Comparison of ENCODE assay signal across 23 mouse cellular contexts in the genomic region with DNA sequence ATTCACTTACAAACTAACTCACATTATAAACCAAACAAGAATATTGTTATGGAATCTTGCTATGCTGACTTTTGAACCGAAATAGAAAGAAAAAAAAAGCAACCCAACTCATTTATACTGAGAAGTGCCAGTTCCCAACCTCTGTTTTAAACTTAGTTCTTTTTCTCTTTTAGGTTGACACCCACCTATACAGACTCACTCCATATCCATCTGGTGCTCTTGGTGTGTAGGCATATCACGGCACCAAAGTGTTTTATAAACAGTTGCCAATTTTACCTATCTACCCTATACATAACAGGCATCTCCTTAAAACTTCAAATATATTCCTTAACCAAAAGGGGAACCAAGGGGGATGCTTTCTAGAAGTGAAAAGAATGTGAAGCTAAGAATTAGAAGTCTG.
DNase-seq lines count a peak whose midpoint lies in the region; ATAC-seq and TF ChIP-seq lines count a peak whose summit lies in the region.
"Had no signal": no experiment of that assay in that cellular context is flagged by ENCODE, and none has a peak within 500 bp of the region (broad histone marks: within the 10 kb centered on the region; RNA-seq: fewer than 3 reads in every experiment).

No protein-coding gene starts in this region.

- intact Hi-C loops in left cerebral cortex, adult 2 months (cut with DNase I) = loop anchor here (1.0 to 2.0 kb wide), 2 partner anchors 26 to 166 kb away; no protein-coding TSS in a partner anchor

- H3K36me3 ChIP-seq in intestine, postnatal 0 days (ENCODE audit: control insufficient read depth, insufficient read depth) = no peaks in the 10 kb centered on the region
- H3K36me3 ChIP-seq: G1E had no signal

- WGBS in intestine, postnatal 0 days = 77% methylated on average over 2 of the region's 2 CpGs

- H3K27me3 ChIP-seq in intestine, postnatal 0 days (replicated peaks; ENCODE audit: control insufficient read depth, insufficient read depth, low read length) = no peaks in the 10 kb centered on the region
- H3K27me3 ChIP-seq: CH12.LX, Patski had no signal

- no peak for TF ChIP-seq CTCF in left cerebral cortex, adult 2 months (IDR thresholded peaks at IDR 0.05)
- TF ChIP-seq CTCF in intestine, postnatal 0 days (IDR thresholded peaks at IDR 0.05; ENCODE audit: low read depth) = no peak

- H3K4me2 ChIP-seq in intestine, postnatal 0 days (replicated peaks; ENCODE audit: low read depth) = no peak overlapping the region

- peak overlapping the region; percentile 48 for H3K27ac ChIP-seq in left cerebral cortex, adult 2 months
- no peak overlapping the region for H3K27ac ChIP-seq in intestine, postnatal 0 days (ENCODE audit: low read depth, low read length)

- H3K9me3 ChIP-seq in intestine, postnatal 0 days (ENCODE audit: control insufficient read depth) = no peaks in the 10 kb centered on the region
- H3K9me3 ChIP-seq: G1E had no signal

- peak; percentile 60 for ATAC-seq in frontal cortex, adult (ENCODE audit: low TSS enrichment)
- ATAC-seq in intestine, postnatal 0 days = no peak
- ATAC-seq: activated CD4-positive, CD25-positive, alpha-beta regulatory T cell, adult 4 months; CD4-positive, CD25-positive, alpha-beta regulatory T cell, adult 4 months; Patski had no signal

- no peak overlapping the region for H3K9ac ChIP-seq in intestine, postnatal 0 days (ENCODE audit: low read depth, low read length)

- H3K4me1 ChIP-seq in intestine, postnatal 0 days (replicated peaks; ENCODE audit: control insufficient read depth, insufficient read depth, low read length) = no peaks in the 10 kb centered on the region

- no peak for DNase-seq in frontal cortex, postnatal 10 days (ENCODE audit: low spot score in 2 of 2)
- DNase-seq in left cerebral cortex, adult 2 months (ENCODE audit: extremely low spot score in 1 of 2, low spot score in 2 of 2) = no peak
- DNase-seq in left cerebral cortex, adult 9 months (ENCODE audit: low spot score in 2 of 2) = no peak
- peak; percentile 79 for DNase-seq in brain, adult 2 months (ENCODE audit: low read depth, low spot score)
- peak; percentile 75 for DNase-seq in telencephalon, adult 2 months (ENCODE audit: low read depth, low spot score)
- no peak for DNase-seq in testis, postnatal 14 days (ENCODE audit: low spot score)
- DNase-seq: adrenal gland, adult 2 months; adrenal gland, adult 8-10 months; adrenal gland, postnatal 10 days; adrenal gland, postnatal 14 days; adrenal gland, postnatal 25 days; adrenal gland, postnatal 36 days; B cell, adult 2 months; cerebellum, adult 11 months; cerebellum, adult 11-12 months; cerebellum, adult 18-20 months had no signal

- H3K4me3 ChIP-seq in left cerebral cortex, adult 2 months = no peak overlapping the region
- no peak overlapping the region for H3K4me3 ChIP-seq in intestine, postnatal 0 days (ENCODE audit: low read depth, low read length)

Comparison
In these comparisons a context has a peak if more than half of its experiments do, and no peak if none do; other contexts are left out.
1. DNase-seq: peak in brain, adult 2 months (single experiment) and telencephalon, adult 2 months (single experiment); none in frontal cortex, postnatal 10 days (0 of 2), left cerebral cortex, adult 2 months (0 of 2), left cerebral cortex, adult 9 months (0 of 2) and testis, postnatal 14 days (single experiment).